In the genomic region with DNA sequence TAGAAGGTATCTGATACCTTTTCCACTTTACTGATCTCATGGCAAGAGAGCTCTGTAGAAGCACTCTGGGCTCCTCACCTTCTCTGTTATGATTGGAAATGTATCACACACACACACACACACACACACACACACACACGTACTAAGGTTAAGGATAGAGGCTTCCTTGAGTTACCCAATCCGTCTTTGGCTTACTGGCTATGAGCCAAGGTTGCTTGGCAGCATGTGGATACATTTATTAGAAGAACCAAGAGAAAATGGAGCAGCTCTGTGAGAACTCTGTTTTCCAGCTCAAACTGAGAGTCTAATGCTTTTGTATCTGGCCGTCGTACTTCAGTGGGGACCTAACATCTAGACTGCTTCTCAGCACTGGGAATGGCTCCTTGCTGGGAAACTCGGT, we compare ENCODE assay signal across 16 mouse cellular contexts. TPM values are rescaled to one million over a fixed set of nuclear protein-coding genes. Genes with fewer than 3 reads are reported as not detected.
DNase-seq lines count a peak whose midpoint lies in the region; ATAC-seq and TF ChIP-seq lines count a peak whose summit lies in the region.
"Had no signal": no experiment of that assay in that cellular context is flagged by ENCODE, and none has a peak within 500 bp of the region (broad histone marks: within the 10 kb centered on the region; RNA-seq: fewer than 3 reads in every experiment).

No protein-coding gene starts in this region.

- no peaks in the 10 kb centered on the region for H3K9me3 ChIP-seq in hindbrain, postnatal 0 days (ENCODE audit: low read length)
- H3K9me3 ChIP-seq in hindbrain, embryonic 16.5 days (ENCODE audit: control insufficient read depth, low read length) = no peaks in the 10 kb centered on the region
- H3K9me3 ChIP-seq in forebrain, embryonic 13.5 days (replicated peaks) = no peaks in the 10 kb centered on the region
- H3K9me3 ChIP-seq in kidney, embryonic 15.5 days (replicated peaks) = no peaks in the 10 kb centered on the region
- H3K9me3 ChIP-seq: G1E; liver, embryonic 15.5 days; midbrain, embryonic 12.5 days had no signal

- ATAC-seq in hindbrain, postnatal 0 days = no peak
- no peak for ATAC-seq in hindbrain, embryonic 16.5 days
- no peak for ATAC-seq in forebrain, embryonic 13.5 days
- no peak for ATAC-seq in kidney, embryonic 15.5 days (replicated peaks; ENCODE audit: low FRiP score)
- ATAC-seq: intestine, embryonic 16.5 days had no signal

- H3K27me3 ChIP-seq in hindbrain, postnatal 0 days (ENCODE audit: insufficient read depth, low read length) = no peaks in the 10 kb centered on the region
- no peaks in the 10 kb centered on the region for H3K27me3 ChIP-seq in hindbrain, embryonic 16.5 days (replicated peaks; ENCODE audit: control insufficient read depth, insufficient read depth, low read length)
- H3K27me3 ChIP-seq in forebrain, embryonic 13.5 days = no peaks in the 10 kb centered on the region
- H3K27me3 ChIP-seq in kidney, embryonic 15.5 days = no peaks in the 10 kb centered on the region
- H3K27me3 ChIP-seq: liver, embryonic 15.5 days; midbrain, embryonic 12.5 days had no signal

- no peak for TF ChIP-seq CTCF in hindbrain, postnatal 0 days (IDR thresholded peaks at IDR 0.05; ENCODE audit: low read depth)
- no peak for TF ChIP-seq CTCF in embryonic fibroblast, embryonic 13.5 days (IDR thresholded peaks at IDR 0.05; ENCODE audit: borderline replicate concordance, insufficient read depth, low read length)

- no peak overlapping the region for H3K4me2 ChIP-seq in hindbrain, postnatal 0 days (ENCODE audit: low read depth, low read length)
- no peak overlapping the region for H3K4me2 ChIP-seq in hindbrain, embryonic 16.5 days (ENCODE audit: low read length)
- H3K4me2 ChIP-seq in forebrain, embryonic 13.5 days = no peak overlapping the region
- no peak overlapping the region for H3K4me2 ChIP-seq in kidney, embryonic 15.5 days
- H3K4me2 ChIP-seq: liver, embryonic 15.5 days; midbrain, embryonic 12.5 days had no signal

- TF ChIP-seq POLR2A in embryonic fibroblast, embryonic 13.5 days (IDR thresholded peaks at IDR 0.05; ENCODE audit: low read depth, low read length) = no peak

- peaks cover 60% of the 10 kb centered on the region for H3K36me3 ChIP-seq in hindbrain, postnatal 0 days (ENCODE audit: insufficient read depth, low read length)
- peaks cover 35% of the 10 kb centered on the region for H3K36me3 ChIP-seq in hindbrain, embryonic 16.5 days (ENCODE audit: control insufficient read depth, insufficient read depth, low read length)
- H3K36me3 ChIP-seq in forebrain, embryonic 13.5 days (ENCODE audit: poor library complexity, severe bottlenecking) = peaks cover 77% of the 10 kb centered on the region
- peaks cover 31% of the 10 kb centered on the region for H3K36me3 ChIP-seq in kidney, embryonic 15.5 days
- H3K36me3 ChIP-seq: G1E; liver, embryonic 15.5 days had no signal

- no peak overlapping the region for H3K9ac ChIP-seq in hindbrain, postnatal 0 days (replicated peaks; ENCODE audit: low read length)
- no peak overlapping the region for H3K9ac ChIP-seq in hindbrain, embryonic 16.5 days (ENCODE audit: low read depth, low read length)
- no peak overlapping the region for H3K9ac ChIP-seq in forebrain, embryonic 13.5 days
- no peak overlapping the region for H3K9ac ChIP-seq in kidney, embryonic 15.5 days
- H3K9ac ChIP-seq: liver, embryonic 15.5 days; midbrain, embryonic 12.5 days had no signal

- H3K4me1 ChIP-seq in hindbrain, postnatal 0 days (ENCODE audit: insufficient read depth, low read length) = no peaks in the 10 kb centered on the region
- no peaks in the 10 kb centered on the region for H3K4me1 ChIP-seq in hindbrain, embryonic 16.5 days (ENCODE audit: control insufficient read depth, insufficient read depth, low read depth, low read length)
- H3K4me1 ChIP-seq in embryonic fibroblast, embryonic 13.5 days (ENCODE audit: control insufficient read depth, insufficient read depth, low read length) = peaks cover 17% of the 10 kb centered on the region
- H3K4me1 ChIP-seq in forebrain, embryonic 13.5 days = peaks cover 4% of the 10 kb centered on the region; the same call in 1 of the 2 replicates
- peaks cover 26% of the 10 kb centered on the region for H3K4me1 ChIP-seq in kidney, embryonic 15.5 days
- H3K4me1 ChIP-seq: liver, embryonic 15.5 days; midbrain, embryonic 12.5 days had no signal

- no peak overlapping the region for H3K27ac ChIP-seq in hindbrain, postnatal 0 days
- no peak overlapping the region for H3K27ac ChIP-seq in hindbrain, embryonic 16.5 days (ENCODE audit: low read depth, low read length)
- H3K27ac ChIP-seq in embryonic fibroblast, embryonic 13.5 days (ENCODE audit: insufficient read depth, low read length) = peak overlapping the region; percentile 88
- no peak overlapping the region for H3K27ac ChIP-seq in forebrain, embryonic 13.5 days
- H3K27ac ChIP-seq in kidney, embryonic 15.5 days = no peak overlapping the region
- H3K27ac ChIP-seq: liver, embryonic 15.5 days; midbrain, embryonic 12.5 days had no signal

- DNase-seq in hindbrain, postnatal 0 days (ENCODE audit: low spot score) = peak; percentile 48
- peak; percentile 23 for DNase-seq in 416B (ENCODE audit: low read depth)
- peak; percentile 68 for DNase-seq in adrenal gland, postnatal 10 days
- DNase-seq in spleen, postnatal 14 days (ENCODE audit: low spot score in 2 of 2) = no peak
- DNase-seq: gastrocnemius, adult 2 months; thymus, adult 2 months had no signal

- WGBS in hindbrain, postnatal 0 days = 25% methylated on average over 5 of the region's 5 CpGs
- 52% methylated on average over 5 of the region's 5 CpGs for WGBS in hindbrain, embryonic 16.5 days
- 66% methylated on average over 5 of the region's 5 CpGs for WGBS in forebrain, embryonic 13.5 days
- 60% methylated on average over 5 of the region's 5 CpGs for WGBS in kidney, embryonic 15.5 days

- H3K4me3 ChIP-seq in hindbrain, postnatal 0 days (ENCODE audit: low read length) = no peak overlapping the region
- no peak overlapping the region for H3K4me3 ChIP-seq in hindbrain, embryonic 16.5 days (ENCODE audit: low read length)
- H3K4me3 ChIP-seq in embryonic fibroblast, embryonic 13.5 days (ENCODE audit: insufficient read depth, low read length) = no peak overlapping the region
- no peak overlapping the region for H3K4me3 ChIP-seq in forebrain, embryonic 13.5 days
- no peak overlapping the region for H3K4me3 ChIP-seq in kidney, embryonic 15.5 days (replicated peaks)
- H3K4me3 ChIP-seq: gastrocnemius, adult 2 months; liver, embryonic 15.5 days; midbrain, embryonic 12.5 days had no signal

RNA-seq across cellular contexts. Expression of a gene that starts 30.4 kb away (rescaled TPM):
- 0.10 TPM in 1 of 2 replicates, not detected in the other for total RNA-seq in hindbrain, postnatal 0 days (2014; rRNA removed)
- polyA plus RNA-seq in hindbrain, postnatal 0 days (2015; fragmentation: Nextera tagmentation; extraction: Ambion mirVana) = not detected in 2 replicates
- 0.07 TPM in 1 of 2 replicates, not detected in the other for polyA plus RNA-seq in hindbrain, embryonic 16.5 days (2015; fragmentation: Nextera tagmentation; extraction: Ambion mirVana)
- 10 to 100 TPM in 1 of 2 experiments, 1 to 10 TPM in 1; 9.2 to 20.2 TPM for total RNA-seq in adrenal gland, postnatal 10 days (2021)
- not detected in 2 replicates for polyA plus RNA-seq in embryonic fibroblast, embryonic 13.5 days (2011; ENCODE audit: insufficient read length, low read depth, missing spikeins)
- 0.09 and 0.15 TPM in 2 replicates for polyA plus RNA-seq in forebrain, embryonic 13.5 days (2015; fragmentation: Nextera tagmentation; extraction: Ambion mirVana)
- 0.19 and 0.21 TPM in 2 replicates for polyA plus RNA-seq in kidney, embryonic 15.5 days (2015; fragmentation: Nextera tagmentation; extraction: Ambion mirVana)
- total RNA-seq: gastrocnemius, adult 2 months had no signal
- polyA plus RNA-seq: G1E; heart, embryonic 16.5 days had no signal

RNA-seq across cellular contexts. Expression of a gene that starts 41.6 kb away (rescaled TPM):
- total RNA-seq in hindbrain, postnatal 0 days (2014; rRNA removed) = 0.05 TPM in 1 of 2 replicates, not detected in the other
- polyA plus RNA-seq in hindbrain, postnatal 0 days (2015; fragmentation: Nextera tagmentation; extraction: Ambion mirVana) = 0.14 and 0.34 TPM in 2 replicates
- polyA plus RNA-seq in hindbrain, embryonic 16.5 days (2015; fragmentation: Nextera tagmentation; extraction: Ambion mirVana) = 0.14 and 0.25 TPM in 2 replicates
- 100 to 1,000 TPM in 1 of 2 experiments, 10 to 100 TPM in 1; 51.8 to 118 TPM for total RNA-seq in adrenal gland, postnatal 10 days (2021)
- polyA plus RNA-seq in embryonic fibroblast, embryonic 13.5 days (2011; ENCODE audit: insufficient read length, low read depth, missing spikeins) = not detected in 2 replicates
- polyA plus RNA-seq in forebrain, embryonic 13.5 days (2015; fragmentation: Nextera tagmentation; extraction: Ambion mirVana) = 0.35 TPM in 2 replicates
- 1.8 and 3.7 TPM in 2 replicates for polyA plus RNA-seq in kidney, embryonic 15.5 days (2015; fragmentation: Nextera tagmentation; extraction: Ambion mirVana)
- total RNA-seq: gastrocnemius, adult 2 months; layer of hippocampus, postnatal 10 days had no signal
- polyA plus RNA-seq: G1E had no signal

Comparison
In these comparisons a context has a peak if more than half of its experiments do, and no peak if none do; other contexts are left out.
1. DNase-seq: peak in hindbrain, postnatal 0 days (single experiment), 416B (single experiment) and adrenal gland, postnatal 10 days (single experiment); none in spleen, postnatal 14 days (0 of 2).